Mouse (Mus musculus) layer of hippocampus, postnatal 10 days (tissue): ENCODE results near the gene Nkain2. TPM values are rescaled to one million over a fixed set of nuclear protein-coding genes. Genes with fewer than 3 reads are reported as not detected.

Experiments used
- DNase-seq, 2 experiments: peaks; one replicate each; pipeline ENCODE4 v3.0.0; 2021; ENCODE audit warnings: low spot score in 2 of 2
- total RNA-seq, 2 experiments: library from RNA; stranded (reverse); gene quantifications; 2 replicates each; pipeline ENCODE4 v1.2.3; 2021

Nkain2 gene
- total RNA-seq, 2 experiments from 2014 or later: 30.7 TPM

DNA sequence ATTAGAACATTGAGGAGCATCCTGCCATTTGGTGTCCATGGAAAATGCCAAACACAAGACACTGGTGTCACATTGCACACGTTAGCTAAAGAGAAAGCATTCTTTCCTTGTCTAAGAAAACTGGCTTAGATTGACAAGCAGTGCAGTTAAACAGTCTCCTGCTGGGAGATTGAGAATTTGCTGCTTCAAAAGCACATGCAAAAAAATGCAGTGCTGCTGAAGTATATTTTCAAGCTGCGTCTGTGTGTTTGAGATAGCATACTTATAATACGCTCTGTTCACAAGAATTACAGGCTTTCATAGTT lies 313.0 kb downstream of the Nkain2 start:
- no peak for DNase-seq

DNA sequence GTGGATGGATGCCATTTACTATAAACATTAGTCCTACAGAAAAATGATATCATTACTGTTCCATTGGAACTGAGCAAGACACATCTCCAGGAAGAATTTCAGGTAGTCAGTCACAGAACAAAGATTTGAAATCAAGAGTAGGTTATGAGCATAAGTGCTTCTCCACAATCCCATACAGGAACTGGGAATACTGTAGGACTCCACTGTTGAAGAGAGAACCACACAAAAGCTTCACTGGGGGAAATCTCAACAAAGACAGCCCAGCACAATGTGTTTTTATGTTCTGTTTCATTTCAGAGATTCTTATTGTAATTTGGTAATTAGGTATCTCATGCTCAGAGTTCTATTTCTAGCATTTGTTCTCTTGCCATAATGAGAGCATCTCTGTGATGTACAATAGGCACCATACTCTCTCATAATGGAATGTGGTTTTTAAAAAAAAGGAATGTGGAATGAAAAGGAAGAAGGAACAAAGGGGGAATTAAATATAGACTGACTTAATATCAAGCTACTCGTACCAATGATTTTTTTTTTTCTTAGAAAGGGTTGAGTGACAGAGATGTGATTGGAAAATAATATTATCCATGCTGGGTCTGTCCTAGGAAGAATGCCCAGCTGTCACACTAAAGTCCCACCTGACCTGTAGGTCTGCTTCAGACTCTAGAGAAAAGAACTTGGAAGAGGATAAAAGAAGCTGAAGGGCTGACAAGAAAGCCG lies 313.5 kb downstream of the Nkain2 start:
- no peak for DNase-seq

DNA sequence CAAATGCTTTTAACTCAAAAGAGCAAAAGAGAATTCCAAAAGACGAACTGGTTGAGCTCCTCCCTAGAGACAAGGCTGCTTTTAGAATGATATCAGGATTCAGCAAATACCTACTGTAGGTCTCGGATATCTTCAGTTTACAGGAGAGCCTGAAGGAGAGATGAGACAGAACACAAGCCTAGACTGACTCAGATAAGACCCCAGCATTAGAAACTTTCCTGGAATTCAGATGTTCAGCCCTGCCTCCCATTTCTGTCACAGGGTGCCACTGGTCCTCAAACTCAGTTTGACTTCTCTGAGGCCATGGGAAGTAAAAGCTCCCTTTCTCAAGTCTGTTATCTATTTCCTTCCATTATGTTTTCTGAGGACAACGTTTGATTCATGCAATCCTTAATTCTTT lies 332.6 kb downstream of the Nkain2 start:
- no peak for DNase-seq

DNA sequence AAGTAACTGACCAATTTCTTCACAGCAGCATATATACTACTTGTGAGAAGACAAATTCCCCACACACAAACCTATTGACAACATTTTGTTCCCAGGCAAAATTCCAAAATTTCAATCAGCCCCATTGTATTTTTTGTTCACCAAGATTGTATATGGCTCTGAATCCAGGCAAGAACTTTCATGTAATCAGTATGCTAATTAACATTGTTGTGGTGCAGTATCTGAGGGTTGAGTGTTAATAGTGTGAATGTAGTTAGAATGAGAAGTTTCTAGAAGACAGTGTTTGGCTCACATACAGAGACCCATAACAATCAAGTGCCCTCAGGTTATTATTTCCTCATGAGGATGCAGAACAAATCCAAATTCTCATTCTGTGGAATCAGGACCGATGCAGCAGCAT lies 354.2 kb downstream of the Nkain2 start:
- DNase-seq: no peak

DNA sequence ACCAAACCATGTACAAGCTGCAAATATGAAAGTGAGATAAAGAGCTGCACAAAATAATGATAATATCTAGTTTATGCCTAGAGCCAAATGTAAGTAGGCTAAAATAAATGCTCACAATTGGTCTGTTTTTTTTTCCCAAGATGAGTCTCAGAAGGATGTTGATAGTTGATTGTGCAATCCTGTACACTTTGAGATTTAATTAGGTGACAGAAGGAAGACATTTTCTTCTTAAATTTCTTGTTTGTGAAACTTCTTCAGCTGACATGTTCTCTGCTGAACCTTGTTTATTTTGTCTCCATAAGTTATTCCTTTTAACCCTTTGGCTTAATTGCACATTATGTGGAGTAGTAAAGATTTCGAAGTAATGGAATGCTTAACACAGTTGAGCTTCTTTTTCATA lies 379.4 kb downstream of the Nkain2 start:
- no peak for DNase-seq

DNA sequence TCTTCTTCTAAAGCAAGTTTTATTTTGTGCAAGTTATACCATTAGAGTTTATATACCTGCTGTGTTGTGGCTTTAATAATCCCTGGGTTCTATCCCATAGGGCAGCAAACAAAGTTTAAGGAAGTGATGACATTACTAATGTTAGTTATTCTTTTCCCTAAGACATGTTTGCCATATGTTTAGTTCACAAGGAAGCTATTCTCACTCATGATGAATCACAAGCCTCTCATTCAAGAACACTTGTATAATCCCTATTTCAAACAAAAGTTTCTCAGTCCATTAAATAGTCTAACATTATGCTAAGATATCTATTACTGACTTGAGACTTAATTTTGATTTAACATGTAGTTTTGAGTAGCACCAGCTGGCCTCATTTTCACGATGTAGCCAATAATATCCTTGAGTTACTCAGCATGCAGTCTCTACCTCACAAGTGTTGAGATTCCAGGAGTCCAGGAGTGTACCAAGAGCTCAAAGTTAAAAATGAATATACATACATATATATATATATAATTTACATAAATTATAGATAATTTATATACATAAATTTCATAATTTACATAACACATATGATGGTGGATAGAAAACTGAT lies 395.6 kb downstream of the Nkain2 start:
- no peak for DNase-seq

DNA sequence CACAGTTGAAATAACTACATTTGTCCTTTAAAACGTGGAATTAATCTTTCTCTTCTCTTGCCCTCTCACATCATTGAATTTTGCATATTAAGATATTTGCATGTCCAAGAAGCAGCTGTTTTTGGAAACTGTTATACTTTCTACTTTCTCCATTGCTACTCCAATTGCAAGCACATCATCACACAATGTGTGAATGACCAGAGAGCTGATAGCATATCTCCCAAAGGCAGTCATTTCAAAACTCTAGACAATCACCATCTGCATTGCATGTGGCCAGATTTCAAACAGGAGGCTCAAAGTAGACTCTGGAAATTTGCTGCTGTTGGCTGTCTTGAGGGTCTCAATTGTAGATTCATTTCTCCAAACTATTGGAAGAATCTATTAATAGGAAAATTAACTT lies 396.7 kb downstream of the Nkain2 start:
- DNase-seq: no peak

DNA sequence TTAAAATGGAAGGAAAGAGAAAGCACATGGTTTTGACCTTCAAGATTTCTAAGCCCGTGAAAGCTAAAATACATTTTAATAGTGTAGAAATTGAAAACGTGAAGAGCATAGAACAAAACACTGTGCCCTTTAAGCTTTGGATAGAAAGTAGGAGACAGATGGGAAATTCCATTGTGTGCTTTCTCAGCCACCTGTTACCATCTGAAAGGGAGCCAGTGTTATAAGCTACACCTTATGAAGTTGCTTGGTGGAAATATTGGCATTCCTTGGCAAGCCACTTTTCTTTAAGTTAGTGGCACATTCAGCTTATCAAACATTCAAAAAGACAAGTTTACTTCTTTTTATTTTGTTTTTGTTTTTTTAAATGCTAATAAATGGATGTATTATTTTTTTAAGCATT lies 427.5 kb downstream of the Nkain2 start:
- DNase-seq: peak; percentile 6 to 13

DNA sequence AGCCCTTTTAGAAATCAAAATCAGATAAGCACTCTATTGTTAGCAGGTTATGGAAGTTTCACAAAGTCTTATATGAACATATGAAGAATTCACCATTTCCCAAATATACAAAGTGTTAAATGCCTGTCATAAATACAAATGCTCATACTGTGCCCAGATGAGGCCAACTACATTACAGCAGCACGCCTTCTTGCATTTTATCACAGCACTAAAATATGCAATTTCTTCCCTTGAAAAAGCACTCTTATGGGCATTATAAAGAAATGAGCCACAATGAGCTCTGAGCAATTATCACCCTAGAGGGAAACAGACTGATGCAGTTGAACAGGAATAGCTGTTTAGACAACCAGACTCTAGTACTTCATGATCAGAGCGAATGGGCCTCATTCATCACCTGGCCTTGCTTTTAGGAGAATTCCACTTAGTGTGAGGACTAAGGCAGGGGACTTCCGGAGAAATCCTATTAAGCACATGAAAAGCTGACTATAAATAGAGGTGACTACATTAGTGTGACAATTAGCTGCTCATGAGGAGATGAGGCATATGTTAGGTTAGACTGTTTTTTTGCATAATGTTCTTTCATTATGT lies 450.2 kb downstream of the Nkain2 start:
- DNase-seq: no peak

DNA sequence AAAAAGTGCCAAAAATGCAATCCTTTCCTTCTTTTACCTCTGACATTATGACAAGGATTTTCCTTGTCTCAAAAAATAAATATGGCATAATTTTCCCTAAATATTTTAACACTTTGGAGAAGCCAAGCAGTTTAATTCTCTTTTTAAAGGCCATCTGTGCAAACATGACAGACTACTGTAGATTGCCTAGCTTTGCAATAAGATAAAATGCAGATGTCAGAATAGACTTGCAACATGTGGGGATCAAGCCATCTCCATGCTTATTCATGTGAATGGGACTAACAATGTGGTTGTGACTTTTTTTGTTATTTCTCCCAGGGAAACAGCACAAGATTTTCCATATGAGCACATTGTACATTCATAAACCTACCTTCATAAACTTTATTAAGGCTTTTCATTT lies 476.0 kb downstream of the Nkain2 start:
- no peak for DNase-seq

DNA sequence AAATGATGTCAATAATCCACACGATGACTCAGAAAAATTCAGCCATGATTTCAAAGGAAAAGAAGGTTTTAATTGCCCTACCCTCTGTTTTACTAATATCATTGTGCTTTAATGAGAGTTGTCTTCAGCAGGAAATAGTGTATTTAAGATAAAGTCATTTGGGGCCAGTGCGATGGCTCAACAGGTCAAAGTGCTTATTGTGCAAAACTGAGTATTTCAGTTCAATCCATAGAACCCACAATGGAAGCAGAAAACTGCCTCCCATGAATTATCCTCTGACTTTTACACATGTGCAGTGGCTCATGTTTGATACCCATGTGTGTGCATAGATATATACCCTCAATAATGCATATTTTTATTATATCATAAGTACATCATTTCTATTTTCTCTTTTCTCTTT lies 478.9 kb downstream of the Nkain2 start:
- DNase-seq: no peak

DNA sequence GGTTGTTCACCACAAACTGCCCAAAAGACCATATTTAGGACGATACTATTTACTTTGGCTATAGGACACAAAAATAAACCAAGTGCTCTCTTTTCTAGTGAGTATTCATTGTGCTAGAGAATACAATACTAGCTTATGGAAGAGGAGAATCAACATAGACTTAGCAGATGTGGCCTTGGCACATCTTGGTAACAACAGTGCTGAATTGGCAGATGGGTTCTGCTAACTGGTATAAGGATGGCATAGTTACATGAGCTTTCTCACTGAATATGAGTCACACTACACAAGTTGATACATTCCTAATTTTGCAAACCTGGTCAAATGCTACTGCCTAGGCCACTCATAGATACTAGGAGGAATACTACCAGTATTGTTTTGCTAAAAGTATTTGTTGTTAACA lies 489.3 kb downstream of the Nkain2 start:
- no peak for DNase-seq

DNA sequence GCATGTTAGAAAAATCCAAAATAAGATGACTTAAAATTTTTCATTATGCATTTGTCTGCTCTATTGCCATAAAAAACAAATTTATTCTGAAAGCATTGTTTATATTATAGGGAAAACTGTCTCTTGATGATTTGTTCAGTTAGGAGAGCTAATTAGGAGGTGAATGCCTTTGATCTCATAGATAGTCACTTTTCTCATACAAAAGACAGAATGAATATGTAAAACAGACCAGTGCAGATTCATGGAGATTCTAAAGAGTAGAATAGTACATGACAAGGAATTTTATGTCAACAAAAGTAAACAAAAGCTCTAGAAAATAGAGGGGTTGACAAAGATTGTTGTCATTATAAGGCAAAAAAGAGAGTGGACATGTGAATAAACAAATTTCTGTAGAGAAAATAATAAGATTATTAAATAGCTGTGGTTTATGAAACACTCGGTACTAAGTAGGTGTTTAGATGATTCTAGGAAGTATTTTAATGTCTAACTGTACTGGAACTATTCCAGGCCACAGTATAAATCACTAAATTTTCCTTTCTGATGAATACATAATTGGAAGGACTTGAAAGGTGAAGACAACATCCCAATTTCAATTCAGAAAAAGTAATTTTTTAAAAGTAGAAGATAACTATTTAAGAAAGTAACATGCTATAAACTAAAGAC lies 496.3 kb downstream of the Nkain2 start:
- DNase-seq: no peak

DNA sequence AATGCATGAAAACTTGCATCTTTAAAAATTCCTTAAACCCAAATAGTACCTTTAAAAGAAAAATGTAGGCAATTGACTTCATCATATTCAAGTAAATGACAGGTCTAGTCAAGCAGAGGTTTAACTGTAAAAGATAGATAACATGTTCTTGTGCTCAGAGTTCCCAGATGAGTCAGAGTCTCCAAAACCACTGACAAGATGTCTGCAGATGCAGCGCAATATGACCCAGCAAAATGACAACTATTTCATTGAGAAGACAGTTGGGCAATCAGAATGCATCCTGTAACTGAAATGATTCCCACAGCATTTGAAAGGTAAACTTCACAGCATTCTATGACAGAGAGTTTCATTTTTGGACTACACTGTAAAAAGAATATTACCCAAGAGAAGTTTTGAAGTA lies 496.9 kb downstream of the Nkain2 start:
- no peak for DNase-seq

DNA sequence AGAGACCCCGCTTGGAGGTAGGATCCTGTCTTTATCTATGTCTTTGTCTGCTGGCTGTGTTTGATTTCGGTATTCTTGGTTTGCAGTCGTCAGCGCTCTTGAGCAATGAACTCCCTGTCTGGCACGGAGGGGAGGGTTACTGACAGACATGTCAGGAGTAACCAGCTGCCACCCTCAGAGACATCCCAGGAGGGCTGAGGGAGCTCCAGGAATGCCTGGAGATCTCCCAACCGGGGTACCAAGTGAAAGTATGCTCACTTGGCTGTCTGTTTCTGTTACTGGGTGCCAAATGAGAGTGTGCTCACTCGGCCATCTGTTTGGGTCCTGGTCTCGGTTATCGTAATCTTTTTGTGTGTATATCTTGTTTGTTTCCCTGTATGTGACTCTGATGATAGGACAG lies 577.5 kb downstream of the Nkain2 start:
- no peak for DNase-seq

DNA sequence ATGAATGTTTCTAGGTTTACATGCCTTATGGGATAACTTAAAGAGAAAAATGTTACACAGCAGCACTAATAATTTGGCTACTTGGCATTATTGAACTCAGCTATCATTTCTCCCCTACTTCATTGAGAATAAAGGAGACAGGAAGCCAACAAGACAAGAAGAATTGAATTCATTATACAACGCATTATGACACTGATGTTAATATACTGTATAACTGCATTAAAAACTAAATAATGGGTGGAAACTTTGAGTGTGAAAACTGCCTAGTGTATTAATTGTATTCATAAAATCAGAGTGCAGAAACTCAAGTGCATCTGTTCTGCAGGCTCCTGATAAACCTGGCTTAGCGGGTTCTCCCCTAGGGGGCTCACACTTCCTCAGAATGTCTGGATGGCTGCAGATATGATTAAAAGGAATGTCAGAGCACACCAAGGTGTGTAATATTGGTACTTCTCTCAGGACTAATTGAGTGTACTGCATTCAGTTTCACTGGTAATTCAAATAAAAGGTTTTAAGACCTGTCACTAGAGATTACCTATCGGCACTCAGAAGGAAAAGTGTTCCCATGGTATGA lies 589.2 kb downstream of the Nkain2 start:
- no peak for DNase-seq

DNA sequence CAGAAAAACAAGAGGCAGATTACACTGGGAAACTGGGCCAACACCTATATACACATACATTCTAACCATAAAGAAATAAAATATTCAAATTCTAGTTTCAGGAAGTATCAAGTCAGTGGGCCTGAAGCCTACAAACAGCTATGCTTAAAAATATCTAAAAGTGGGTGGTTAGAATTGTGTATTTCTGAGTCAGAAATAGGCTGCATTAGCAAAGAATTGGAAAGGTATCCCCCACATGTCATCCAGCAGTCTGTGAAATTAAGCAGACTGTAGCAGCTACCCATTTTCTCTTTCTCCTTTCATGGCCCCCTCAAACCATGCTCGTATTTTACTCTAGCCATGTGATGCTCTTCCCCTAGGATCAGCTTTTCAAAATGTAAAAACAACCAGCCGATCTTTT lies 599.8 kb downstream of the Nkain2 start:
- DNase-seq: no peak

DNA sequence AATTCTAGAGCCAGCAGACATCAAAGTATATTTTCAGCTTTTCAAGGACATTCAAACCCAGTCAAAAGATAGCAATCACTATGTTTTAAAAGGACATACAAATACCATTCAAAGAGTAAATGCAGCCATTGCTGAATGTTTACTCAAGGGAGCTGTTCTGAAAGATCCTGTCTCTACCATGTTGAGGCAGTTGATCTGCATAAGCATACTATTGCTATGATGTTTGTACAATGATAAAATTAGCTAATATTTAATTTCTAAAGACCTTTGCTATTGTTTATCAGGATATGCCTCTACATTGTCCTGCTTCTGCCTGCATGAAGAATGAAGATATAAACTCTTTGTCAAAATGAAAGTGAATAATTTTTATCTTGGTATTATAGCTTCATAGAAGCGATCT lies 606.6 kb downstream of the Nkain2 start:
- no peak for DNase-seq

DNA sequence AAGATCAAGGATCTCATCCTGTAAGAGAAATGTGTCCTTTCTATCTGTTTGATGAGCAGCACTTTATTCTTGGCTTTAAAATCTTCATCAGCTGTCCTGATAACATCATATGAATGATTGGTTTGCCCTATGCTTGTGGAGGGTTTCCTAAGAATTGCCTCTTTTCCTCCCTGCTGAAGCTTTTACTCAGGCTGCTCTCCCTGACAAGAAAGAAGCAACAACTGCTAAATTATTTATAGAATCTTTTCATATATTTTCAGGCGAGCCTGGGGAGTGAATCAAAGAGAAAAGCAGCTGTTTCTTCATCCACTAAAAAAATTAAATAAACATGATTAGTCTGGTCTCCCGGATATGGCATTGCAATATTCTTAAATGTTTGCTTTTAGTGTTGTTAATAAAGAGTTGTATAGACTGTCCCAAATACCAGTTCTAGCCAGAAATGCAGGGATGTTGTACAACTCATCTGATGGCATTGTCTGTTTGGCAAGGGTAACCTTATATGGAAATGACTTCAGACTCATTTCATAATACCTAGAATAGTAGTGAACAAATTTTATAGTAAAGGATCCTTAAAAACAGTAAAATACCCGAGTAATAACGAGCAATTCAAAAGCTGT lies 646.9 kb downstream of the Nkain2 start:
- no peak for DNase-seq

DNA sequence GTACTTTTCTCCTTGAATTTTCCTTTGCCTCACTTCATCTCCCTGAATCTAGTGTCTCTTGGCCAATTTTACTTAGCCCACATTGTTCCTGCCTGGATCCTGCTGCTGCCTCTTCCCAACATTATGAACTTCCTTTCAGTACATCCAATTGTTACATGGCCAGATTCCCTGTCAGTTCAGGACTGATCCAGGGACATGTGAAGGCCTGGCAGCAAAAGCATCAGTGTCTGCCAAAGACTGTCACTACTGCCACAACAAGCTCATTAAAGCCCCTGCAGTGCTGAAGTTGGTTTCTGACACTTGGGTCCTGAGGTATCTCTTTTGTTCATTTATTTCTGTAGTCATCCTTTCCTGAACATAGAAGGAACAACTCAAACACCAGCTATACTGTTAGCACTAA lies 649.1 kb downstream of the Nkain2 start:
- DNase-seq: peak; percentile 19 to 46

DNA sequence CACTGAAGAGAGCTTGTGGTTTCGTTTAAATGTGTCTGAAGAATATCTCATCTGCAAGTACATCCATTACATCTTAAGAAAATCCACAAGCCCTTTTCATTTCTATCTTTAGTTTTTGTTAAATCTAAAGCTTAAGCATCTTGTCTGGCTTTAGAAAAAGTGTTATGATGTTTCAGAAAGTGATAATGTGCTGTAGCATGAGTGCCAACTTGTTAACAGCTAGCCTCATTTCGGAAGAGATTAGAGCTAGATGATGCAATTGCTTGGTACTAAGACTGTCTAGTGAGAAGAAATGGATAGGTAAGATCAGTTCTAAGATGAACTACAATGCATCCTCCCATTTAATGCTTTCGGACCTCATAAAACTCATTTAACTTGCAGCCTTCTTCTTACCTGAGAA lies 707.3 kb downstream of the Nkain2 start:
- no peak for DNase-seq

DNA sequence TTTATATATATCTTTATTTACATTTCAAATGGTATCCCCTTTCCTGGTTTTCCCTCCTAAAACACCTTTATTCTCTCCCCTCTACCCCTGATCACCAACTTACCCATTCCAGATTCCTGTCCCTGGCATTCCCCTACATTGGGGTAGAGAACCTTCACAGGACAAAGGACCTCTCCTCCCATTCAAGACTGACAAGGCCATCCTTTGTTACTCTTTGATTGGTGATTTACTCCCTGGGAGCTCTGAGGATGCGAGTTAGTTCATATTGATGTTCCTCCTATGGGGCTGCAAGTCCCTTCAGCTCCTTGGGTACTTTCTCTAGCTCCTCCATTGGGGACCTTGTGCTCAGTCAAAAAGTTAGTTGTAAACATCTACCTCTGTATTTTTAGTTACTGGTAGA lies 798.9 kb downstream of the Nkain2 start:
- DNase-seq: no peak
